Mouse (Mus musculus) embryonic facial prominence, embryonic 15.5 days (tissue): Measurements from ENCODE around the gene Sbf2. TPM values are rescaled to one million over a fixed set of nuclear protein-coding genes. Genes with fewer than 3 reads are reported as not detected.
"Not testable (repeated sequence)": the region's sequence is repeated elsewhere in the genome, so short reads cannot be mapped to it uniquely, and the experiment has no call there.

Experiments
- ATAC-seq: fragments of 200-750 bp; cut with Nextera tagmentation; 2 replicates; pipeline ENCODE4 v1.8.0; 2017; ENCODE audit warnings: low read depth, moderate TSS enrichment; ENCODE audit not compliant: insufficient number of reproducible peaks, low FRiP score, low TSS enrichment
- H3K27ac ChIP-seq: fragments of 300-500 bp; sonication (generic); replicated peaks from 2 replicates; pipeline ENCODE4 v1.5.1; 2015; ENCODE audit warnings: mild to moderate bottlenecking, inconsistent platforms
- H3K27me3 ChIP-seq: fragments of 300-500 bp; sonication (generic); 2 replicates; pipeline ENCODE4 v1.6.1; 2015; ENCODE audit warnings: inconsistent platforms
- H3K36me3 ChIP-seq: fragments of 300-500 bp; sonication (generic); 2 replicates; pipeline ENCODE4 v1.6.1; 2015; ENCODE audit warnings: mild to moderate bottlenecking, inconsistent platforms
- H3K4me1 ChIP-seq: fragments of 300-500 bp; sonication (generic); 2 replicates; pipeline ENCODE4 v1.6.1; 2015; ENCODE audit warnings: inconsistent platforms
- H3K4me2 ChIP-seq: fragments of 300-500 bp; sonication (generic); replicated peaks from 2 replicates; pipeline ENCODE4 v1.6.1; 2015; ENCODE audit warnings: mild to moderate bottlenecking, inconsistent platforms
- H3K4me3 ChIP-seq: fragments of 300-500 bp; sonication (generic); replicated peaks from 2 replicates; pipeline ENCODE4 v1.5.1; 2015; ENCODE audit warnings: mild to moderate bottlenecking, inconsistent platforms
- H3K9ac ChIP-seq: fragments of 300-500 bp; sonication (generic); 2 replicates; pipeline ENCODE4 v1.6.1; 2015; ENCODE audit warnings: inconsistent platforms
- H3K9me3 ChIP-seq: fragments of 300-500 bp; sonication (generic); replicated peaks from 2 replicates; pipeline ENCODE4 v1.6.1; 2016; ENCODE audit warnings: inconsistent platforms
- WGBS: fragments of 180-500 bp; shearing (Covaris S2); methylation state at CpG from one replicate; pipeline ENCODE4 v1.1.7; 2015; 5-methylcytosine and 5-hydroxymethylcytosine counted together
- polyA plus RNA-seq: library from polyadenylated mRNA; unstranded; fragments of >200 nt; fragmentation: Nextera tagmentation; extraction: Ambion mirVana; gene quantifications from 2 replicates; pipeline ENCODE4 v1.2.1, GENCODE M21; 2015

Sbf2 gene
- polyA plus RNA-seq, 1 experiment from 2014 or later: 27.7 TPM

DNA sequence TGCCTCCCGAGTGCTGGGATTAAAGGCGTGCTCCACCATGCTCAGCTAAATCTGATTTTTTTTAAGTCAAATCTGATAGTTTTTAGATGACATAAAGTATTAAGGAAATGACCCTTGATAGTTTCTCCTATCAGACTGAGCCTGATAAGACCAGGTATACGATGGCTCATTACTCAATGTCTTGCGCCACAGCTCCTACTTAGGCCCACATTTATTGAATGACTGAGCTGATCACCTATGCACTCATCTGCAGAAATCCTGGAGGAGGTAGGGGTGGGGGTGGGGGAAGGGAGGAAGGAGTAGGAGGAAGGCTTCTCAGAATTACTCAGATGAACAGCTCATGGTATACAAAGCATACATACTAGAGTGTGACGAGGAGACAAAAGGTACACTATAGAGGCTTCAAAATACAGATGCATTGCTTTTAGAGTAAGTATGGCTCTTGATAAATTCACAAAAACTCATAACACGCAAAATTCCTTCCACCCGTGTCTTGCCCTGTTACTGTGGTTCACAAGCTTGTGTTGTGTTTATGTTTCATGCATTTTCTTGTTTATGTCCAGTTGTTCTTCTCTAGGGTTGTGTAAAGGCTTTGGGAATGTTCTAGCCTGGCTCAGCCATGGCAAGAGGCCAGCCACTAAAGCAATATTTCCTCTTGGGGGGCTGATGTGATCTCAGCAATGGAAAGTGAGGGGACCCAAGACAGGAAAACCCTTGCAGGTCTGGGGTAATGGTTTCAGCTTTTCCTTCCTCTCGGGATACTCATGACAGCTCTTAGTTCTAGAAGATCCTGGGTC lies 32.1 kb upstream of the Sbf2 start:
- Histone ChIP-seq H3K36me3 (no peaks in the 10 kb centered on the region), H3K27me3 (no peaks in the 10 kb centered on the region), H3K4me1 (no peaks in the 10 kb centered on the region), H3K4me2 (no peak overlapping the region), H3K9me3 (no peaks in the 10 kb centered on the region), H3K9ac (no peak overlapping the region), H3K27ac (no peak overlapping the region), H3K4me3 (no peak overlapping the region)
- no peak for ATAC-seq
- 85% methylated on average over 8 of the region's 8 CpGs for WGBS

DNA sequence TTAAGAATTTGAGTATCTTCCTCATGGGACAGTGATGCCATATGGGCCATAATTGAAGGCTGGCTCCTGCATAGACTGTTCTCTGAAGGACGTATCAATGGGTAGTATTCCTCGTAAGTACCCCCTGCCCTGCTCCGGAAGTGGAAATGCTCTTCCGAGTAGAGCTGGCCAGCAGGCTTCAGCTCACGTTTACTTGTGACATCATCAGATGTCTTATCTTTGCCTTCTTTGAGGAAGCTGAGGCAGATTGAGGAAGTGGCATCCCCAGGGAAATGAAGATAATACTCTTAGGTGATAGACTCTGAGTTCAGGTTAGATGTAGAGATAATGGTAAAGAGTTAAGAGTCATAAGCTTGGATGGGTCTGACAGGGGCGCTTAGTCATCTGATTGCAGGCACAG lies 31.1 kb upstream of the Sbf2 start:
- no peaks in the 10 kb centered on the region for H3K4me1 ChIP-seq
- WGBS: 78% methylated on average over 6 of the region's 6 CpGs
- ATAC-seq: no peak

DNA sequence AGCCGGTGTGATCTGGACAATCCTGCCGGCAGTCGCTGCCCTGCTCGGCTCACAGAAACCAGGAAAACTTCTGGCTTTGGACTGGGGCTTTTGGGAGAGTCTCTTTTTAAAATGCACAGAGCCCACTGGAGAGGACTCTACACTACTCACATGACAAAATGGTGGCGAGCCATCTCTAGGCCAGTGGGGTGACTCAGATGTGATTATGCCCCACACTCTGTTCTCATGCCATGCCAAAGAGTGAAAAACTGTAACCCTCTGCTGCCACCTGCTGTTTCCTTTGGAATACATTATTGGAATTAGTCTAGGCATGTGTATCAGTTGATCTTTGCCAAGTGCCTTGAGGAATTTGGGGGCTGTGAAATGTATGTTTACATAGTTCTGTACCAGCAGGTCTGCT lies 30.6 kb upstream of the Sbf2 start:
- H3K27ac ChIP-seq: no peak overlapping the region
- 75% methylated on average over 5 of the region's 5 CpGs for WGBS
- no peaks in the 10 kb centered on the region for H3K27me3 ChIP-seq
- no peak overlapping the region for H3K9ac ChIP-seq
- ATAC-seq: peak; percentile 64
- no peak overlapping the region for H3K4me3 ChIP-seq
- H3K4me2 ChIP-seq: no peak overlapping the region
- no peaks in the 10 kb centered on the region for H3K36me3 ChIP-seq
- no peaks in the 10 kb centered on the region for H3K9me3 ChIP-seq
- no peaks in the 10 kb centered on the region for H3K4me1 ChIP-seq

More for the DNA sequence above, 31.1 kb upstream of the Sbf2 start:
- Histone ChIP-seq H3K36me3 (no peaks in the 10 kb centered on the region), H3K27me3 (no peaks in the 10 kb centered on the region), H3K4me3 (no peak overlapping the region), H3K9me3 (no peaks in the 10 kb centered on the region), H3K27ac (no peak overlapping the region), H3K9ac (no peak overlapping the region), H3K4me2 (no peak overlapping the region)

DNA sequence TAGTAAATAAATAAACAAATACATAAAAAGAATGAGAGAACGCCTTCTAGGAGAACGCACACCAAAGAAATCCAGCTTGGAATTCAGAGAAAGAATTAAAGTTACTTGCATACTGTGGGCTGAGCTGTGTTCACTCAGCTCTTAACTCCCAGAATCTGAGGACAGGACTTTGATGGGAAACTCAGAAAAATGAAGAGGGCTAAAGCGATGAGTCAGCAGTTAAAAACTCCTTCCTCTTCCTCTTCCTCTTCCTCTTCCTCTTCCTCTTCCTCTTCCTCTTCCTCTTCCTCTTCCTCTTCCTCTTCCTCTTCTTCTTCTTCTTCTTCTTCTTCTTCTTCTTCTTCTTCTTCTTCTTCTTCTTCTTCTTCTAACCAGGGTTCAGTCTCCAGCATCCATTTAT lies 25.2 kb upstream of the Sbf2 start:
- ATAC-seq, H3K36me3 ChIP-seq, H3K9me3 ChIP-seq, H3K4me3 ChIP-seq, H3K27ac ChIP-seq, H3K9ac ChIP-seq, H3K27me3 ChIP-seq, H3K4me2 ChIP-seq: not testable (repeated sequence)
- peaks cover 13% of the 10 kb centered on the region; the same call in 1 of the 2 replicates for H3K4me1 ChIP-seq
- 97% methylated on average over 3 of the region's 3 CpGs for WGBS

DNA sequence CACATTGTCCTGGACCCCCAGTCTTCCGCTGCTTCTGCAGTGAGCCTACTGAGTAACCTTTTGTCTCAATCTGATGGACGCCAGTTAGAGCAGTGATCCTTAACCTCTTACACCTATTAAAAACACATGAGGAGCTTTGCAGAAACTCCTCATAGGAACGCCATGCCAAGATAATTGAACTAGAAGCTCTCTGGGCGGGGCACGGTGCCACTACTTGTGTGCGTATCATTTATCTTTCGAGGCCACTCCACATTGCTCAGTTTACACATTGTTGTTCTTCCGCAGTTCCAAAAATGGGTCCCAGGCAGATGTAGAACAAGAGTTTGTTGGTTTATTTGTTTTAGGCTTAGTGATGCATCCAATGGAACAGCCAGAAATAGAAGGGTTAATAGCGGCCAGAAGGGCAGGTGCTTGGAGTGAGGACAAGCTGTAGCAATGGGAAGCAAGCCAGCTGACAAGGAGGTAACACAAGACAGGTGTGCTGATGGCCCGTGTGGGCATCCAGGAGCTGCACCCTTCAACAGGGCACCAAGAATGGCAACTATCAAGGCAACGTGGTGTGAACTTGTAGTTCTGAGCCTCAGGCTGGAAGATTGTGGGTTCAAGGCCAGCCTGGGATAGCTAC lies 24.7 kb upstream of the Sbf2 start:
- Histone ChIP-seq H3K36me3 (no peaks in the 10 kb centered on the region), H3K9ac (no peak overlapping the region), H3K4me1 (peaks cover 13% of the 10 kb centered on the region; the same call in 1 of the 2 replicates), H3K27me3 (no peaks in the 10 kb centered on the region), H3K9me3 (no peaks in the 10 kb centered on the region), H3K4me2 (no peak overlapping the region), H3K4me3 (no peak overlapping the region), H3K27ac (no peak overlapping the region)
- ATAC-seq: no peak
- WGBS: 74% methylated on average over 11 of the region's 11 CpGs

DNA sequence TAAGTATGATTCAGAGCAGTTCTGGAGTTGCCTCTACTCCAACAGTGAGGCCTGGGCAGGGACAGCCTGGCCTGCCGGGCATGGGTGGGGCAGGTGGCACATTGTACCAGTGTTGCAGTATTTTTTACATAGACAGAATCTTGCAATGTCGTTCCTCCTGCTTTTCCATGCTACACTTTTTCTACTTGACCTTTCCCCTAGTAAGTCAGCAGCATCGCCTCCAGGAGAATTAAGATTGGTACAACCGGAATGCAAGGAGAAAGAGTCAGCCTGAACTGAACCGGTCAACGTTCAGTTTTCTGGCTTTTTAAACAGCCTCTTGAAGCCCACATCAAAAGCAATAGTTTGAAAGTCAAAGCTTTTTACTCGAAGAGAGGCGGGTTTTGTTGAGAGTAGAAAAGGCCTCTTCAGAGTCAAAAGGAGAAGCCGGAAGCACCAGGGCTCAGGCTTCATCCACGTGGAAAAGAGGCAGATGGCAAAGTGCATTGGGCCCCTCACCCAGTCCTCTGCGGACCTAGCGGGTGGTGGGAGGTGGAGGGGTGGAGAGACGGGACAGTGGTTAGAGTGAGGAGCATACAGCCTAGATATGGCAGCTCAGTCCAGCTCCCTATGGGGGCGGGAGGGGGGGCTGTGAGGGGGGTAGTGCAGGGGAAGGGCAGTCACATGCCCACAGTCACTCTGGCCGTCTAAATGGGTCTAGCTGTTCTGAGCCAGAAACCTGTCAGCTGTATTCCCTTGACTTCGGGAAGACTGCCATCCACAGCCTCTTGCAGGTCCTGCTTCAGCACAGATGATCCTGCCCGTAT lies 23.8 kb upstream of the Sbf2 start:
- no peak for ATAC-seq
- Histone ChIP-seq H3K4me2 (no peak overlapping the region), H3K36me3 (no peaks in the 10 kb centered on the region), H3K9ac (no peak overlapping the region), H3K27ac (peak overlapping the region; percentile 22; the same call in 1 of the 2 replicates), H3K9me3 (no peaks in the 10 kb centered on the region), H3K4me3 (no peak overlapping the region), H3K4me1 (peaks cover 13% of the 10 kb centered on the region; the same call in 1 of the 2 replicates), H3K27me3 (no peaks in the 10 kb centered on the region)
- WGBS: 37% methylated on average over 17 of the region's 17 CpGs

DNA sequence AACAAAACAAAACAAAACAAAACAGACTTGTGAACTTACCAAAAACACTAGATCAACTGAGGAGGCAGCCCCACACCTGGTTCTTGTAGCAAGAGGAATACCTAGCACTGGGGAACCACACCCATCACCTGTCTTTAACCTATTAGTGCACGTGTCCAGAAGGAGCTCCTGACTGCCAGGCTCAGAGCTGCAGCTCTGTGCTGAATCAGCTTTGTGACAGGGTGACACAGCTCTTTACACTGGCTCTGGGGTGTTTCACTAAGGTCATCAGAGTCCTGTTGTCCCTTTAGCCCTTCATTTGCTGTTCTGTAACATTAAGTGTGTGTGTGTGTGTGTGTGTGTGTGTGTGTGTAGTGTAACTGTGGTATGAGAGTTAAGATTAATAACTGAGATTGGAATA lies 21.8 kb upstream of the Sbf2 start:
- Histone ChIP-seq H3K36me3 (no peaks in the 10 kb centered on the region), H3K27me3 (peaks cover 8% of the 10 kb centered on the region; the same call in 1 of the 2 replicates), H3K9ac (no peak overlapping the region), H3K27ac (no peak overlapping the region), H3K4me3 (no peak overlapping the region), H3K4me2 (no peak overlapping the region), H3K9me3 (no peaks in the 10 kb centered on the region), H3K4me1 (peaks cover 13% of the 10 kb centered on the region; the same call in 1 of the 2 replicates)
- no peak for ATAC-seq
- WGBS: 52% methylated on average over 1 of the region's 1 CpGs

DNA sequence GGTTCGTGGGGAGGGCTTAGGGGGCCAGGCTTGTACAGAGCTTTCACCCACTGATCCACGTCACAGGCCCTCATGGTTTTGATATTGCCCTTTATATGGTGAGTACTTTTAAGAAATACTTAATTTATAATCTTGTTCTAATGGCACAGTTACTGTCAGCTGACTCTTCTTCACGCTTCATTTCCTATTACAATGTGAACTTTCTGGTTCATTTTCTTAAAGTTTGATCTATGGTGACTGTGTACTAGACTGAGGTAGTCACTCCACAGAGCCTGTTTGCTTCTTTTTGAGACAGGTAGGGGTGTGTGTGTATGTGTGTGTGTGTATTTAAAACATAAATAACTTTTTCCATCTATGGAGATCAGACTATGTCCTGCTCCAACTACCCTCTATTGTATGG lies 21.2 kb upstream of the Sbf2 start:
- Histone ChIP-seq H3K4me1 (peaks cover 13% of the 10 kb centered on the region; the same call in 1 of the 2 replicates), H3K4me2 (no peak overlapping the region), H3K9ac (no peak overlapping the region), H3K36me3 (no peaks in the 10 kb centered on the region), H3K9me3 (no peaks in the 10 kb centered on the region), H3K27ac (no peak overlapping the region), H3K4me3 (no peak overlapping the region), H3K27me3 (peaks cover 11% of the 10 kb centered on the region; the same call in 1 of the 2 replicates)
- WGBS: 75% methylated on average over 3 of the region's 3 CpGs
- ATAC-seq: no peak

DNA sequence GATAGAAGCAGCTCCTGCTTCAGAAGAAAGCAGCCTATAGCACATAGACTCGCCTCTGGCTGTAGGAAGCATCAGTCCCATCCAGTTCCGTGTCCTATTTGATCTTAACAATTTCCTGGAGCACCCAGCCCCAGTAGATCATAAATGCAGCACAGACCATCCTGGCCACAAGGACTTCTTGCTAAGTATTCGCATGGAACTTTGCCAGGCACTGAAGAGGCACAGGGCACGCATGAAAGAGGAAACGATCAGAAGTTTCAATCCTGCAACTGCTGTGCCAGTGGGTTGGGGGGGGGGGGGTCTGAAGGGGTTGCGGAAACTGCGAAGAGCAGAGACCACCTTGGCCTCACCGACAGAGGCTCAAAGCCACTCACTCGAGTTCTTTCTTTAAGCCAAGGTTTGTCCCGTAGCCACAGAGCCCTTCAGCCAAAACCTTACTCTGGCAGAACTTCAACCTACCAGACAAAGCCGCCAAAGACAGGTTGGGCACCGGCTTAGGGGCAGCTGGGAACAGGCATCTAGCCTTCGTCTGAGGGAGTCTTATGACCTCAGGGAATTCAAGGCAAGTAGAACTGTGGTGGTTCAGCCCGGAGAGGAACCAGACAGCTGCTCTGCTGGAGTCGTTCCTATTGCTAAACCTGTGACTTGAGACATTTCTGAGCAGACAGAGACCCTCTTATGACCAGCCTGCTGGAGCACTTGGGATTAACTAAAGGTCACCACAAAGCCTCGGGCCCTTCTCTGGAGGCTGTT lies 16.6 kb upstream of the Sbf2 start:
- no peak overlapping the region for H3K9ac ChIP-seq
- H3K4me3 ChIP-seq: no peak overlapping the region
- H3K36me3 ChIP-seq: no peaks in the 10 kb centered on the region
- H3K27me3 ChIP-seq: peaks cover 48% of the 10 kb centered on the region
- ATAC-seq: no peak
- WGBS: 53% methylated on average over 16 of the region's 16 CpGs
- H3K4me1 ChIP-seq: peaks cover 41% of the 10 kb centered on the region
- H3K9me3 ChIP-seq: no peaks in the 10 kb centered on the region
- no peak overlapping the region for H3K4me2 ChIP-seq
- no peak overlapping the region for H3K27ac ChIP-seq

DNA sequence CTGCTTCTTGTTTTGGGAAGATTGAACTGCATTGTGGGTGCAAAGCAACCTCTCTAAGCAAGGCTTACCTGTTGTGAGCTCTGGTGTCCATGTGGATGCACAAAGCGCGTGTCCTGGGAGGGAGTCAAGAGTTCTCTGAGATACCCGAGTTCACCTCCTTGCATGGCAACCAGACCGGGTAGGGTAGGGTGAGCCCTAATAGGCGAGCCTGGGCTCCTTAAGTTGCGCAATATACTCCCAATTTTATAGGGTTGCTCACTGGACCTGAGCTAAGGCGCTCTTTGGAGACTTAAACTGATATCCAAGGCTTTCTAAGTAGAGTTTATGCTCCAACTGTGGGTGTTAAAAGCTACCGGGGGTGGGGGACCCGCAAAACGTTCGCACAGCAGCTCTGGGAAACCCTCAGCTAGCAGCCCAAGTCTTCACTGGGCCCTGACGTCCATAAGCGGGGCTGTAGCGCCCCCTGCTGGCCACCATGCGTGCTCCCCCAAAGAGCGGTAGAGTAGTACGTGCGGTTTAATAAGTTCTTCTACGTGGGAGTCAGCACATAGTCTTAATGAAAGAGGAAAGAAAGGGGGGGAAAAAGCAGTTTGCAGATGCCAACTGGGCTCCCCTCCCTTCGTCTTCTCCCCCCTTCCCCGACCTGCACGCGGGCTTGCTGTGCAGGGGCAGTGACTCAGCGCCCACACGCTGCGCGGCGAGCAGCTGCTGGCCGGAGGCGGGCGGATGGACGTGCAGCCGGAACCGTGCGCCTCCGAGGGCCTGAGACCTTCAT lies 15.4 kb upstream of the Sbf2 start:
- WGBS: 2% methylated on average over 33 of the region's 36 CpGs
- Histone ChIP-seq H3K4me1 (peaks cover 52% of the 10 kb centered on the region), H3K27me3 (peaks cover 60% of the 10 kb centered on the region), H3K9me3 (no peaks in the 10 kb centered on the region), H3K27ac (no peak overlapping the region), H3K4me2 (peak overlapping the region; percentile 90), H3K36me3 (no peaks in the 10 kb centered on the region), H3K4me3 (peak overlapping the region; percentile 49), H3K9ac (peak overlapping the region; percentile 31; the same call in 1 of the 2 replicates)
- ATAC-seq: peak; percentile 86; the same call in 1 of the 2 replicates
